Comparison of ENCODE assay signal across 9 mouse cellular contexts in genomic region chr16:93816861-93817260, GRCm38 (mm10). TPM values are rescaled to one million over a fixed set of nuclear protein-coding genes. Genes with fewer than 3 reads are reported as not detected.
DNase-seq lines count a peak whose midpoint lies in the region; ATAC-seq and TF ChIP-seq lines count a peak whose summit lies in the region.
"Had no signal": no experiment of that assay in that cellular context is flagged by ENCODE, and none has a peak within 500 bp of the region (broad histone marks: within the 10 kb centered on the region; RNA-seq: fewer than 3 reads in every experiment).

No protein-coding gene starts in this region.

- TF ChIP-seq EP300 in ES-Bruce4 (IDR thresholded peaks at IDR 0.05; ENCODE audit: insufficient read depth, low read depth, low read length) = no peak

- no peak for TF ChIP-seq POLR2A in ES-Bruce4 (IDR thresholded peaks at IDR 0.05; ENCODE audit: insufficient read depth, low read length)
- no peak for TF ChIP-seq POLR2A in cortical plate, adult 2 months (IDR thresholded peaks at IDR 0.05; ENCODE audit: extremely low read depth, insufficient read depth, low read length)

- no peaks in the 10 kb centered on the region for H3K27me3 ChIP-seq in kidney, embryonic 15.5 days
- no peaks in the 10 kb centered on the region for H3K27me3 ChIP-seq in ES-Bruce4 (ENCODE audit: control insufficient read depth, insufficient read depth, low read length, poor library complexity, severe bottlenecking)
- no peaks in the 10 kb centered on the region for H3K27me3 ChIP-seq in liver, embryonic 12.5 days (replicated peaks)
- H3K27me3 ChIP-seq in forebrain, embryonic 12.5 days = no peaks in the 10 kb centered on the region
- H3K27me3 ChIP-seq: hindbrain, embryonic 15.5 days had no signal

- H3K4me1 ChIP-seq in kidney, embryonic 15.5 days = peaks cover 32% of the 10 kb centered on the region
- H3K4me1 ChIP-seq in ES-Bruce4 (ENCODE audit: control insufficient read depth, insufficient read depth, low read length) = peaks cover 3% of the 10 kb centered on the region
- H3K4me1 ChIP-seq in cortical plate, adult 2 months (ENCODE audit: control insufficient read depth, insufficient read depth, low read length) = no peaks in the 10 kb centered on the region
- H3K4me1 ChIP-seq in liver, embryonic 12.5 days = peaks cover 54% of the 10 kb centered on the region
- peaks cover 9% of the 10 kb centered on the region; the same call in 1 of the 2 replicates for H3K4me1 ChIP-seq in forebrain, embryonic 12.5 days
- H3K4me1 ChIP-seq: hindbrain, embryonic 15.5 days had no signal

- no peak overlapping the region for H3K4me3 ChIP-seq in kidney, embryonic 15.5 days (replicated peaks)
- peak overlapping the region; percentile 33; the same call in 1 of the 2 replicates for H3K4me3 ChIP-seq in ES-Bruce4 (ENCODE audit: low read depth, low read length)
- H3K4me3 ChIP-seq in cortical plate, adult 2 months (ENCODE audit: insufficient read depth, low read length) = no peak overlapping the region
- H3K4me3 ChIP-seq in liver, embryonic 12.5 days = peak overlapping the region; percentile 43
- H3K4me3 ChIP-seq in forebrain, embryonic 12.5 days (replicated peaks) = no peak overlapping the region
- H3K4me3 ChIP-seq: hindbrain, embryonic 15.5 days had no signal

- H3K9ac ChIP-seq in kidney, embryonic 15.5 days = no peak overlapping the region
- H3K9ac ChIP-seq in ES-Bruce4 (ENCODE audit: low read depth, poor library complexity, severe bottlenecking) = peak overlapping the region; percentile 53
- peak overlapping the region; percentile 64 for H3K9ac ChIP-seq in liver, embryonic 12.5 days
- H3K9ac ChIP-seq in forebrain, embryonic 12.5 days = no peak overlapping the region
- H3K9ac ChIP-seq: hindbrain, embryonic 15.5 days had no signal

- 0 out of 2 replicates have a peak overlapping the region, but pooled peaks have one; percentile 31 for H3K4me2 ChIP-seq in kidney, embryonic 15.5 days
- H3K4me2 ChIP-seq in liver, embryonic 12.5 days = peak overlapping the region; percentile 65
- H3K4me2 ChIP-seq in forebrain, embryonic 12.5 days = no peak overlapping the region

- no peak for TF ChIP-seq CTCF in ES-Bruce4 (IDR thresholded peaks at IDR 0.05; ENCODE audit: low read depth, low read length)
- no peak for TF ChIP-seq CTCF in cortical plate, adult 2 months (IDR thresholded peaks at IDR 0.05; ENCODE audit: extremely low read depth, insufficient read depth, low read length)

- no peak for ATAC-seq in kidney, embryonic 15.5 days (replicated peaks; ENCODE audit: low FRiP score)
- peak; percentile 6; the same call in 1 of the 2 replicates for ATAC-seq in liver, embryonic 12.5 days
- ATAC-seq in forebrain, embryonic 12.5 days (ENCODE audit: low FRiP score) = no peak

- H3K36me3 ChIP-seq in kidney, embryonic 15.5 days = peaks cover 8% of the 10 kb centered on the region
- H3K36me3 ChIP-seq in ES-Bruce4 (ENCODE audit: control insufficient read depth, insufficient read depth, low read length, poor library complexity, severe bottlenecking) = no peaks in the 10 kb centered on the region
- peaks cover 9% of the 10 kb centered on the region for H3K36me3 ChIP-seq in liver, embryonic 12.5 days
- peaks cover 6% of the 10 kb centered on the region for H3K36me3 ChIP-seq in forebrain, embryonic 12.5 days (replicated peaks)

- no peak for DNase-seq in kidney, adult 11 months
- DNase-seq in right cerebral cortex, postnatal 10 days (ENCODE audit: low spot score in 2 of 2) = no peak
- no peak for DNase-seq in testis, postnatal 14 days (ENCODE audit: low spot score)

- WGBS in kidney, embryonic 15.5 days = 48% methylated on average over 7 of the region's 7 CpGs
- 28% methylated on average over 7 of the region's 7 CpGs for WGBS in liver, embryonic 12.5 days (ENCODE audit: insufficient replicate concordance)
- WGBS in forebrain, embryonic 12.5 days = 85% methylated on average over 7 of the region's 7 CpGs

- peak overlapping the region; percentile 85 for H3K27ac ChIP-seq in kidney, embryonic 15.5 days
- peak overlapping the region; percentile 99 for H3K27ac ChIP-seq in ES-Bruce4 (ENCODE audit: insufficient read depth, low read length)
- H3K27ac ChIP-seq in cortical plate, adult 2 months (ENCODE audit: insufficient read depth, low read length) = 0 out of 2 replicates have a peak overlapping the region, but pooled peaks have one; percentile 6
- peak overlapping the region; percentile 83 for H3K27ac ChIP-seq in liver, embryonic 12.5 days
- H3K27ac ChIP-seq in forebrain, embryonic 12.5 days = no peak overlapping the region

- H3K9me3 ChIP-seq in kidney, embryonic 15.5 days (replicated peaks) = peaks cover 3% of the 10 kb centered on the region; the same call in 1 of the 2 replicates
- H3K9me3 ChIP-seq in ES-Bruce4 (replicated peaks; ENCODE audit: control insufficient read depth, insufficient read depth, low read length, poor library complexity, severe bottlenecking) = no peaks in the 10 kb centered on the region
- H3K9me3 ChIP-seq in liver, embryonic 12.5 days (replicated peaks) = 0 out of 2 replicates have a peak, but pooled peaks cover under 1% of the 10 kb centered on the region
- H3K9me3 ChIP-seq in forebrain, embryonic 12.5 days = peaks cover 3% of the 10 kb centered on the region
- H3K9me3 ChIP-seq: hindbrain, embryonic 15.5 days had no signal

RNA-seq across cellular contexts. Expression of gene Morc3, which starts 15.1 kb away (rescaled TPM):
- 33.1 and 33.8 TPM in 2 replicates for polyA plus RNA-seq in kidney, embryonic 15.5 days (2015; fragmentation: Nextera tagmentation; extraction: Ambion mirVana)
- polyA plus RNA-seq in ES-Bruce4 (2011; ENCODE audit: insufficient read depth, insufficient read length, low read depth, missing spikeins) = 152 TPM in 2 replicates
- polyA plus RNA-seq in cortical plate, adult 2 months (2012; rRNA removed) = 19.6 and 22.0 TPM in 2 replicates
- 22.6 and 26.3 TPM in 2 replicates for polyA plus RNA-seq in liver, embryonic 12.5 days (2016; fragmentation: Nextera tagmentation; extraction: Ambion mirVana)
- polyA plus RNA-seq in forebrain, embryonic 12.5 days (2016; fragmentation: Nextera tagmentation; extraction: Ambion mirVana) = 33.6 and 34.6 TPM in 2 replicates

Comparison
In these comparisons a context has a peak if more than half of its experiments do, and no peak if none do; other contexts are left out.
1. H3K4me3 ChIP-seq: peak in ES-Bruce4 (single experiment) and liver, embryonic 12.5 days (single experiment); none in kidney, embryonic 15.5 days (single experiment), cortical plate, adult 2 months (single experiment) and forebrain, embryonic 12.5 days (single experiment).
2. H3K9ac ChIP-seq: peak in ES-Bruce4 (single experiment) and liver, embryonic 12.5 days (single experiment); none in kidney, embryonic 15.5 days (single experiment) and forebrain, embryonic 12.5 days (single experiment).